Mouse (Mus musculus): ENCODE results near the gene Nfe2l2. TPM values are rescaled to one million over a fixed set of nuclear protein-coding genes. Genes with fewer than 3 reads are reported as not detected.

Gene Nfe2l2
- total and polyA plus RNA-seq, 2 experiments: 29.5 to 40.1 TPM

DNA sequence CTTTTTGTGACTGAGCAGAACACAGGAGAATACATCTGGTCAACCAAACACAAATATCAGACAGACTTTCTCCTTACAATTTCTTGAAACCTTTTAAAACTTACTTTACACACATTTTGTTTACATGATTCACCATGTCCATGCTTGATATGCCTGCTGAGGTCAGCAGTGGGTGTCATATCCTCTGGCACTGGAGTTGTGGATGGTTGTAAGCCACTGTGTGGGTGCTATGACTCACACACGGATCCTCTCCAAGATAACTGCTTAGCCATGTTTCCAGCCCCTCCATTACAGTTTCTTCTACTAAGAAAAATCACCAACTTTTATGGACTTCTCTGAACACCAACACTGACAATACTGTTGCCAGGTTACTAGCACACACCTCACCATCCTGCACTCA lies 15.5 kb downstream of the Nfe2l2 start:
- Histone ChIP-seq H3K79me2 (ENCODE audit: control insufficient read depth, insufficient read depth, low read length) (peaks cover 63% of the 10 kb centered on the region), H3K27ac (replicated peaks; ENCODE audit: insufficient read depth, low read depth, low read length) (no peak overlapping the region), H3K36me3 (ENCODE audit: control insufficient read depth, insufficient read depth, low read length) (no peaks in the 10 kb centered on the region), H3K4me3 (ENCODE audit: insufficient read depth, low read depth, low read length) (no peak overlapping the region), H3K4me1 (ENCODE audit: control insufficient read depth, insufficient read depth, low read length) (peaks cover 54% of the 10 kb centered on the region), H3K9ac (ENCODE audit: low read depth, low read length) (no peak overlapping the region), H3K27me3 (ENCODE audit: control insufficient read depth, insufficient read depth, low read length) (no peaks in the 10 kb centered on the region)
- DNase-seq (ENCODE audit: extremely low read depth, low read depth, low spot score): no peak
- WGBS: 44% methylated on average over 1 of the region's 1 CpGs
- TF ChIP-seq CTCF (IDR thresholded peaks at IDR 0.05; ENCODE audit: low read depth, low read length) (no peak), POLR2A (IDR thresholded peaks at IDR 0.05; ENCODE audit: extremely low read depth, insufficient read depth, low read length) (no peak)

DNA sequence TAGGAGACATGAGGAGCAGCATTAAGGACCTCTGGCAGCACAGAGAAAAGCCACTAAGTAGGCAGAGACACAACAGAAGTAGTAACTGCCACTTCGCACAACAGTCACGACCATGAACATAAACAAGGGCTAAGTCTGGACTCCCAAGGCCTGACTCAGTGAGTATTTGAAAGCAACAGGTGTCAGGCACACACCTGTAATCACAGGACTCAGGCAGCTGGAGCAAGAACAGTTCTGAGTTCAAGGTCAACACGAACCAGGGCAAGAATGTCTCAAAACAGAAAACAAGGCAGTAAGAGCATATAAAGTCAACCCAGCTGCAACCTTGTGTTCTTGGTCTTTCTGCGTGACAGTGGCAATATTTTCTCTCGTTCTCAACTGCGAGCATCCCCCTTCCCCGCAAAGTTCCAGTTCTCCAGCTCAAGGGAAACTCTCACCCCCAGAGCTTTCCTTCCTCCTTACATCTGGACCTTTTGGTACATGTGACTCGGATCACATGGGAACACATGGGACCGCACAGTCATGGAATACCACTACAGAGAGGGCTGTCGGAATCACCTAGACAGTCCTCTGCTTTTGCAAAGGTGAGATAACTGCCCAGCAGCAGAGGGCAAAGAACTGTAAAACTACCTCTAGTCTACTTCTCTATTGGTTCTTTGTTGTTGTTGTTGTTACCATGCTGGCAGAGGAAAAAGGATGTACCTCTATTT lies 17.2 kb downstream of the Nfe2l2 start:
- H3K9ac ChIP-seq (ENCODE audit: low read depth, low read length): no peak overlapping the region

DNA sequence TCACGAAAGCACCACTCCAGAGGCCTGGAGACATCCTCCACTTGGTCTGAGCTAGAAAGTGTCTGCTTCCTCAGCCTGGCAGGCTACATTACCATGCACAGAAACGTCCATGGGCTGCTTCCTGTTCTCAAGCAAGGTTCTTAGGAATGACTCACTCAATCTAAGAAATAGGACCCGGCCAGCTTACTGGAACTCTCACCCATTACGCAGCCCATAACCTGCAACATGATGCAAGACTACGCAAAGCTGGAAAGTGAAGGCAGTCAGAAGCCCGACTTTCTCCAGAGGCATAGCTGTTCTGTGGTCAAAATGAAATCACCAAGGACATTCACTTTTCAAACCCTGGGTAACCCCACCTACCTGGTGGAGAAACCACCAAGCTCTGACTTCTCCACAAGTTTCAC lies 19.0 kb downstream of the Nfe2l2 start:
- 26% methylated on average over 6 of the region's 6 CpGs for WGBS

More for the DNA sequence above, 17.2 kb downstream of the Nfe2l2 start:
- Histone ChIP-seq H3K36me3 (ENCODE audit: control insufficient read depth, insufficient read depth, low read length) (no peaks in the 10 kb centered on the region), H3K4me3 (ENCODE audit: insufficient read depth, low read depth, low read length) (no peak overlapping the region), H3K27ac (replicated peaks; ENCODE audit: insufficient read depth, low read depth, low read length) (peak overlapping the region; percentile 48), H3K79me2 (ENCODE audit: control insufficient read depth, insufficient read depth, low read length) (peaks cover 61% of the 10 kb centered on the region), H3K4me1 (ENCODE audit: control insufficient read depth, insufficient read depth, low read length) (peaks cover 53% of the 10 kb centered on the region), H3K27me3 (ENCODE audit: control insufficient read depth, insufficient read depth, low read length) (no peaks in the 10 kb centered on the region)
- DNase-seq (ENCODE audit: extremely low read depth, low read depth, low spot score): no peak
- 66% methylated on average over 10 of the region's 10 CpGs for WGBS
- TF ChIP-seq CTCF (IDR thresholded peaks at IDR 0.05; ENCODE audit: low read depth, low read length) (no peak), POLR2A (IDR thresholded peaks at IDR 0.05; ENCODE audit: extremely low read depth, insufficient read depth, low read length) (no peak)

DNA sequence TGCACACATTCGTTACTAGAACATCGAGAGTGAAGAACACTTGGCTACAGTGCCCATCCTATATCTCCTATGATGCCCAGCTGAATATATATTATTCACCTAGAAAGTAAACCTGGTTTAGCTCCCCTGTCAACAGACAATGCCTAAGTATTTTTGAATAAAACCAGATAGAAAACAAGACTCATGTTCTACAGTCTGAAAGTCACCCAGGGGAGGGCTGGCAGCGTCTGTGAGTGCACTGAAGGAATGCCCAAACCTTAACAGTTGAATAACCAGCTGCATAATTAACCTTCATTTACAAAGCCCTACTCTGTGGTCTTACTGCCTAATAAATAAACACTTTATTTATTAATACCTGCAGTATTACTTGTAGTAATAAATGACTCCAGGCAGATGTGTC lies 19.9 kb downstream of the Nfe2l2 start:
- H3K4me1 ChIP-seq (ENCODE audit: control insufficient read depth, insufficient read depth, low read length): peaks cover 52% of the 10 kb centered on the region

More for the DNA sequence above, 19.0 kb downstream of the Nfe2l2 start:
- Histone ChIP-seq H3K27ac (replicated peaks; ENCODE audit: insufficient read depth, low read depth, low read length) (peak overlapping the region; percentile 5), H3K4me1 (ENCODE audit: control insufficient read depth, insufficient read depth, low read length) (peaks cover 55% of the 10 kb centered on the region), H3K9ac (ENCODE audit: low read depth, low read length) (no peak overlapping the region), H3K36me3 (ENCODE audit: control insufficient read depth, insufficient read depth, low read length) (no peaks in the 10 kb centered on the region), H3K27me3 (ENCODE audit: control insufficient read depth, insufficient read depth, low read length) (no peaks in the 10 kb centered on the region), H3K4me3 (ENCODE audit: insufficient read depth, low read depth, low read length) (no peak overlapping the region), H3K79me2 (ENCODE audit: control insufficient read depth, insufficient read depth, low read length) (peaks cover 61% of the 10 kb centered on the region)
- DNase-seq (ENCODE audit: extremely low read depth, low read depth, low spot score): no peak
- TF ChIP-seq CTCF (IDR thresholded peaks at IDR 0.05; ENCODE audit: low read depth, low read length) (no peak), POLR2A (IDR thresholded peaks at IDR 0.05; ENCODE audit: extremely low read depth, insufficient read depth, low read length) (no peak)

DNA sequence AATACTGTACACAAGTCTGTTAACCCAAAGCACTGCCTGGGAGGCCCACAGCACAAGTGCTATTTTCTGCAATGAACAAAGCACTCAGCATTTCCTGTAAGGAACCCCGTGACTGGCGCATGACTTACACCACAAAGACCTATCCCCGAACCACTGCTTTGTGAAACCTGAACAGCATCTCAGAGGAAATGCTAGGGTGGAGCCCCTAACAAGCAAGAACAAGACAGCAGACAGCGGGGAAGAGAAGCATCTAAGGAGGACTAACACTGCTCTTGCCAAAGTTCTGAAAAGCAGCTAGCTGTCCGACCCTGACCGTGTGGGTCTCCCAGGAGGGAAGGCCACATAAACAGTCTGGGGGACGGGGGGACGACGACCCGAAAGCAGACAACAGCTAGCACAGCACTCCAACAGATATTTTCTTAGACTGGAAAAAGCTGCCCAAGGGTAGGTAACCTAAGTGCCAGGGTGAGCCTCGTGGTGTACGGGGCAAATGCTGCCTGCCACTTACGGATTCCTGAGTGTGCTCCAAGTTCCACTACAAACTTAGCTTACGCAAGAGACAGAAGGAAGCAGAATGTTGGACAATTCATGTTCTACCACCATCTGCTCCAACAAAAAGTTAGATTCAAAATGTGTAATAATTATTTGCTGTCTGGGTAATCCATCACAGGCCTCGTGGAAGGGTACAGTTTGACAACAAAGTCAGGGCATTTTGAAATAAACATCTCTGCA lies 21.3 kb downstream of the Nfe2l2 start:
- Histone ChIP-seq H3K9ac (ENCODE audit: low read depth, low read length) (peak overlapping the region; percentile 23), H3K79me2 (ENCODE audit: control insufficient read depth, insufficient read depth, low read length) (peaks cover 50% of the 10 kb centered on the region; the same call in 1 of the 2 replicates), H3K27me3 (ENCODE audit: control insufficient read depth, insufficient read depth, low read length) (no peaks in the 10 kb centered on the region), H3K4me1 (ENCODE audit: control insufficient read depth, insufficient read depth, low read length) (peaks cover 45% of the 10 kb centered on the region), H3K4me3 (ENCODE audit: insufficient read depth, low read depth, low read length) (no peak overlapping the region), H3K36me3 (ENCODE audit: control insufficient read depth, insufficient read depth, low read length) (peaks cover 11% of the 10 kb centered on the region), H3K27ac (replicated peaks; ENCODE audit: insufficient read depth, low read depth, low read length) (peak overlapping the region; percentile 72)
- TF ChIP-seq POLR2A (IDR thresholded peaks at IDR 0.05; ENCODE audit: extremely low read depth, insufficient read depth, low read length): no peak
- no peak for TF ChIP-seq CTCF (IDR thresholded peaks at IDR 0.05; ENCODE audit: low read depth, low read length)
- 44% methylated on average over 15 of the region's 15 CpGs for WGBS
- peak; percentile 77 for DNase-seq (ENCODE audit: extremely low read depth, low read depth, low spot score)

More for the DNA sequence above, 19.9 kb downstream of the Nfe2l2 start:
- no peak overlapping the region for H3K4me3 ChIP-seq (ENCODE audit: insufficient read depth, low read depth, low read length)
- WGBS: 77% methylated on average over 3 of the region's 3 CpGs
- no peaks in the 10 kb centered on the region for H3K27me3 ChIP-seq (ENCODE audit: control insufficient read depth, insufficient read depth, low read length)
- no peak overlapping the region for H3K27ac ChIP-seq (replicated peaks; ENCODE audit: insufficient read depth, low read depth, low read length)
- DNase-seq (ENCODE audit: extremely low read depth, low read depth, low spot score): no peak
- no peak overlapping the region for H3K9ac ChIP-seq (ENCODE audit: low read depth, low read length)
- no peaks in the 10 kb centered on the region for H3K36me3 ChIP-seq (ENCODE audit: control insufficient read depth, insufficient read depth, low read length)
- peaks cover 58% of the 10 kb centered on the region for H3K79me2 ChIP-seq (ENCODE audit: control insufficient read depth, insufficient read depth, low read length)
- TF ChIP-seq POLR2A (IDR thresholded peaks at IDR 0.05; ENCODE audit: extremely low read depth, insufficient read depth, low read length) (no peak), CTCF (IDR thresholded peaks at IDR 0.05; ENCODE audit: low read depth, low read length) (no peak)
